Mouse (Mus musculus) midbrain, embryonic 10.5 days (tissue): ENCODE data around the gene Ifi35. TPM values are rescaled to one million over a fixed set of nuclear protein-coding genes. Genes with fewer than 3 reads are reported as not detected.
"Not testable (repeated sequence)": the region's sequence is repeated elsewhere in the genome, so short reads cannot be mapped to it uniquely, and the experiment has no call there.

Source experiments
- DNase-seq: peaks from one replicate; pipeline ENCODE4 v3.0.0-alpha.2; 2017; ENCODE audit warnings: low spot score
- H3K27ac ChIP-seq: fragments of 300-500 bp; sonication (generic); replicated peaks from 2 replicates; pipeline ENCODE4 v1.5.1; 2016; ENCODE audit warnings: mild to moderate bottlenecking
- H3K27me3 ChIP-seq: fragments of 300-500 bp; sonication (generic); 2 replicates; pipeline ENCODE4 v1.6.1; 2016; ENCODE audit warnings: low read depth, mild to moderate bottlenecking; ENCODE audit not compliant: poor library complexity, severe bottlenecking
- H3K36me3 ChIP-seq: fragments of 300-500 bp; sonication (generic); 2 replicates; pipeline ENCODE4 v1.6.1; 2016; ENCODE audit warnings: mild to moderate bottlenecking, moderate library complexity
- H3K4me1 ChIP-seq: fragments of 300-500 bp; sonication (generic); 2 replicates; pipeline ENCODE4 v1.6.1; 2016
- H3K4me3 ChIP-seq: fragments of 300-500 bp; sonication (generic); 2 replicates; pipeline ENCODE4 v1.5.1; 2016; ENCODE audit warnings: mild to moderate bottlenecking, moderate library complexity
- H3K9me3 ChIP-seq: fragments of 300-500 bp; sonication (generic); replicated peaks from 2 replicates; pipeline ENCODE4 v1.6.1; 2016; ENCODE audit warnings: mild to moderate bottlenecking
- WGBS: fragments of 180-500 bp; shearing (Covaris S2); methylation state at CpG from one replicate; pipeline ENCODE4 v1.1.7; 2016; 5-methylcytosine and 5-hydroxymethylcytosine counted together
- polyA plus RNA-seq: library from polyadenylated mRNA; unstranded; fragments of >200 nt; fragmentation: Nextera tagmentation; extraction: Ambion mirVana; gene quantifications from 2 replicates; pipeline ENCODE4 v1.2.1, GENCODE M21; 2016

Gene Ifi35
- polyA plus RNA-seq, 1 experiment from 2014 or later: 4.0 TPM

- Histone ChIP-seq H3K9me3 (no peaks in the 10 kb centered on the region), H3K4me3 (no peak overlapping the region), H3K4me1 (peaks cover 4% of the 10 kb centered on the region; the same call in 1 of the 2 replicates), H3K36me3 (peaks cover 74% of the 10 kb centered on the region), H3K27me3 (no peaks in the 10 kb centered on the region), H3K27ac (no peak overlapping the region)
- 93% methylated on average over 13 of the region's 13 CpGs for WGBS
- no peak for DNase-seq
These were observed 14.8 kb upstream of the Ifi35 start for GRCm38 (mm10) chr11:101433396-101433795.

GRCm38 (mm10) chr11:101435831-101436230, 12.4 kb upstream of the Ifi35 start:
- H3K4me3 ChIP-seq: no peak overlapping the region
- no peak overlapping the region for H3K27ac ChIP-seq
- 88% methylated on average over 4 of the region's 4 CpGs for whole genome bisulfite sequencing
- no peak for DNase-seq
- peaks cover 50% of the 10 kb centered on the region for H3K36me3 ChIP-seq
- H3K9me3 ChIP-seq: no peaks in the 10 kb centered on the region
- no peaks in the 10 kb centered on the region for H3K27me3 ChIP-seq
- H3K4me1 ChIP-seq: peaks cover 4% of the 10 kb centered on the region; the same call in 1 of the 2 replicates

- H3K27ac ChIP-seq: no peak overlapping the region
- peaks cover 4% of the 10 kb centered on the region; the same call in 1 of the 2 replicates for H3K4me1 ChIP-seq
- no peak for DNase-seq
- WGBS: 72% methylated on average over 4 of the region's 4 CpGs
- H3K36me3 ChIP-seq: peaks cover 39% of the 10 kb centered on the region
- no peaks in the 10 kb centered on the region for H3K9me3 ChIP-seq
- H3K4me3 ChIP-seq: no peak overlapping the region
- no peaks in the 10 kb centered on the region for H3K27me3 ChIP-seq
These were observed 11.3 kb upstream of the Ifi35 start for GRCm38 (mm10) chr11:101436916-101437315.

GRCm38 (mm10) chr11:101438006-101438405, 10.2 kb upstream of the Ifi35 start:
- not testable (repeated sequence) for H3K4me3 ChIP-seq, H3K27me3 ChIP-seq, DNase-seq, H3K9me3 ChIP-seq, H3K4me1 ChIP-seq, H3K27ac ChIP-seq
- peaks cover 31% of the 10 kb centered on the region for H3K36me3 ChIP-seq
- WGBS: 73% methylated on average over 3 of the region's 3 CpGs

GRCm38 (mm10) chr11:101441450-101442126, 6.6 kb upstream of the Ifi35 start:
- peaks cover 24% of the 10 kb centered on the region for H3K4me1 ChIP-seq
- H3K9me3 ChIP-seq, DNase-seq, H3K27me3 ChIP-seq: not testable (repeated sequence)
- 33% methylated on average over 15 of the region's 15 CpGs for WGBS
- peak overlapping the region; percentile 91 for H3K4me3 ChIP-seq
- peak overlapping the region; percentile 98 for H3K27ac ChIP-seq
- peaks cover 34% of the 10 kb centered on the region for H3K36me3 ChIP-seq

- Histone ChIP-seq H3K4me1 (peaks cover 20% of the 10 kb centered on the region), H3K27me3 (no peaks in the 10 kb centered on the region), H3K9me3 (no peaks in the 10 kb centered on the region), H3K36me3 (peaks cover 38% of the 10 kb centered on the region), H3K27ac (peak within 1 kb of the TSS; percentile 98), H3K4me3 (peak within 1 kb of the TSS; percentile 91)
- under 1% methylated on average over 42 of the region's 42 CpGs for WGBS
- DNase-seq: peak; percentile 99
These were observed 6.0 kb upstream of the Ifi35 start, which contains the start of gene Rpl27 for GRCm38 (mm10) chr11:101442127-101442693. TSS of gene Rpl27 (plus strand) at chr11:101442298.

- Histone ChIP-seq H3K27ac (peak overlapping the region; percentile 98), H3K36me3 (peaks cover 38% of the 10 kb centered on the region), H3K4me1 (peaks cover 20% of the 10 kb centered on the region), H3K4me3 (peak overlapping the region; percentile 91), H3K27me3 (no peaks in the 10 kb centered on the region), H3K9me3 (no peaks in the 10 kb centered on the region)
- DNase-seq: no peak
- 1% methylated on average over 14 of the region's 14 CpGs for WGBS
These were observed 5.4 kb upstream of the Ifi35 start for GRCm38 (mm10) chr11:101442760-101443159.

- no peaks in the 10 kb centered on the region for H3K27me3 ChIP-seq
- DNase-seq: no peak
- no peak overlapping the region for H3K4me3 ChIP-seq
- no peaks in the 10 kb centered on the region for H3K9me3 ChIP-seq
- 84% methylated on average over 1 of the region's 1 CpGs for WGBS
- peaks cover 38% of the 10 kb centered on the region for H3K36me3 ChIP-seq
- no peak overlapping the region for H3K27ac ChIP-seq
- peaks cover 20% of the 10 kb centered on the region for H3K4me1 ChIP-seq
These were observed 1.9 kb upstream of the Ifi35 start for GRCm38 (mm10) chr11:101446319-101446718.

GRCm38 (mm10) chr11:101446860-101447259, 1.3 kb upstream of the Ifi35 start:
- H3K27ac ChIP-seq, H3K9me3 ChIP-seq, H3K4me3 ChIP-seq, DNase-seq, H3K27me3 ChIP-seq: not testable (repeated sequence)
- Histone ChIP-seq H3K36me3 (peaks cover 38% of the 10 kb centered on the region), H3K4me1 (peaks cover 20% of the 10 kb centered on the region)
- 91% methylated on average over 8 of the region's 8 CpGs for WGBS

GRCm38 (mm10) chr11:101447786-101448185, 421 bp upstream of the Ifi35 start:
- no peak overlapping the region for H3K27ac ChIP-seq
- peaks cover 20% of the 10 kb centered on the region for H3K4me1 ChIP-seq
- WGBS: 86% methylated on average over 5 of the region's 5 CpGs
- no peaks in the 10 kb centered on the region for H3K9me3 ChIP-seq
- H3K4me3 ChIP-seq: no peak overlapping the region
- peaks cover 38% of the 10 kb centered on the region for H3K36me3 ChIP-seq
- DNase-seq: no peak
- no peaks in the 10 kb centered on the region for H3K27me3 ChIP-seq

GRCm38 (mm10) chr11:101448899-101449298, 692 bp downstream of the Ifi35 start:
- no peak for DNase-seq
- peaks cover 28% of the 10 kb centered on the region for H3K36me3 ChIP-seq
- H3K4me1 ChIP-seq: peaks cover 10% of the 10 kb centered on the region
- H3K27me3 ChIP-seq: no peaks in the 10 kb centered on the region
- H3K9me3 ChIP-seq: no peaks in the 10 kb centered on the region
- no peak overlapping the region for H3K27ac ChIP-seq
- WGBS: 85% methylated on average over 4 of the region's 4 CpGs
- H3K4me3 ChIP-seq: no peak overlapping the region

GRCm38 (mm10) chr11:101449596-101449995, 1.4 kb downstream of the Ifi35 start:
- not testable (repeated sequence) for H3K9me3 ChIP-seq, H3K4me1 ChIP-seq, DNase-seq, H3K4me3 ChIP-seq, H3K27ac ChIP-seq, H3K27me3 ChIP-seq
- WGBS: 88% methylated on average over 4 of the region's 4 CpGs
- H3K36me3 ChIP-seq: peaks cover 21% of the 10 kb centered on the region

- Histone ChIP-seq H3K4me1 (peaks cover 11% of the 10 kb centered on the region), H3K27ac (no peak overlapping the region), H3K36me3 (peaks cover 13% of the 10 kb centered on the region), H3K4me3 (no peak overlapping the region), H3K27me3 (no peaks in the 10 kb centered on the region), H3K9me3 (no peaks in the 10 kb centered on the region)
- WGBS: 86% methylated on average over 3 of the region's 3 CpGs
- no peak for DNase-seq
These were observed 2.2 kb downstream of the Ifi35 start for GRCm38 (mm10) chr11:101450394-101450793.
